Mouse (Mus musculus): ENCODE measurements around the gene Slc4a10. TPM values are rescaled to one million over a fixed set of nuclear protein-coding genes. Genes with fewer than 3 reads are reported as not detected.

Slc4a10 gene
- polyA plus RNA-seq, 2 experiments = not detected

DNA sequence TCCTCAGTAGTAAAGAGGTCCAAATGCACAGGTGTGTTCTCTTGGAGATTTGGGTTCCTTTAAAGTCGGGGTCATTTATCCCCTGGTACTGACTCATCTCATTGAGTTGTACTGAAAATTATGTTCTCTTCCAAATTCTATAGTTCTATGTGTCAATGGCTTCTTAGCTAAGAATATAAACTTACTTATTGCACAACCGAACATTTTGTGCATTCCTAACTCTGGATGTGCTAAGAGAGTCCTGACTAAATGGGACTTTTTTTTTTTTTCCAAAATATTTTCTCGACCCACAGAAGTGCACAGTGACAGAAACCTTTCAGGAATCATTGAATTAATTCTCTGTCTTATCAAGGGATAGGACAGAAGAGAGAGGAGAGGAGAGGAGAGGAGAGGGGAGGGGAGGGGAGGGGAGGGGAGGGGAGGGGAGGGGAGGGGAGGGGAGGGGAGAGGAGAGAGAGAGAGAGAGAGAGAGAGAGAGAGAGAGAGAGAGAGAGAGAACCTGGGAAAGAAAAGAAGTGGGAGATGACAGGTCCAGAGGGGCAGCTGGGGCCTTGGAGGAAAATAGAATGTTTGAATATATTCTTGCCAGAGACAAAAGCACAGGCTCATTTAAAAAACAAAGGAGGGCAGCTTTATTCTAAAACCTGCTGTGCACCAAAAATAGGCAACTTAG lies 294.9 kb downstream of the Slc4a10 start:
- ATAC-seq (ENCODE audit: insufficient read depth) (no peak), DNase-seq (ENCODE audit: low read depth in 3 of 3, low spot score in 3 of 3) (no peak)
- no peak overlapping the region for H3K4me2 ChIP-seq (ENCODE audit: low read depth)
- no peaks in the 10 kb centered on the region for H3K9me3 ChIP-seq (ENCODE audit: control insufficient read depth, low read length)
- H3K27me3 ChIP-seq (ENCODE audit: control insufficient read depth, insufficient read depth, low read length) = no peaks in the 10 kb centered on the region
- no peaks in the 10 kb centered on the region for H3K4me1 ChIP-seq (replicated peaks; ENCODE audit: control insufficient read depth in 2 of 2, insufficient read depth in 2 of 2, low read length in 1 of 2)
- no peak overlapping the region for H3K9ac ChIP-seq (replicated peaks)
- TF ChIP-seq CTCF (IDR thresholded peaks at IDR 0.05; ENCODE audit: low read depth) (no peak), EP300 (IDR thresholded peaks at IDR 0.05; ENCODE audit: low read depth) (no peak)
- 44% methylated on average over 3 of the region's 3 CpGs for WGBS (ENCODE audit: insufficient replicate concordance)
- no peaks in the 10 kb centered on the region for H3K36me3 ChIP-seq (replicated peaks; ENCODE audit: control insufficient read depth, insufficient read depth, low read depth)
- no peak overlapping the region for H3K4me3 ChIP-seq (ENCODE audit: insufficient read depth in 1 of 2, low read depth in 2 of 2, low read length in 2 of 2)
- no peak overlapping the region for H3K27ac ChIP-seq

DNA sequence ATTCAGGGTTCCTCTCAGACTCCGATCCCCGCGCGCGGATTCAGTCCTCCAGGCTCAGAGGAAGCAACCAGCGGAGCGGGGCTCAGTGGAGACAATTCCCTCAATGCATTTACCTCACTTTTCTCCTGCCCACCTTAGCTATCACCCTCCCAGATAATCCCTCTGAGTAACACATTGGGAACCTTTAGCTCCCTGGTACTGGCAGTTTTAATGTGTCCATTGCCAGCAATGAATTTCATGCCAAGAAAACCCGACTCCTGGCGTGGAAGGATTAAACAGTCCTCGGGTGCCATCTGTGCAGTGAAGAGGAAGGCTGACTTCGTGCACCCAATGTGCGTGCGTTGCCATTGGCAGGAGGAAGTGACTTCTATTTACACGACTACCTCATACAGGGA lies 295.5 kb downstream of the Slc4a10 start:
- Histone ChIP-seq H3K4me3 (ENCODE audit: insufficient read depth in 1 of 2, low read depth in 2 of 2, low read length in 2 of 2) (no peak overlapping the region), H3K36me3 (replicated peaks; ENCODE audit: control insufficient read depth, insufficient read depth, low read depth) (no peaks in the 10 kb centered on the region), H3K27ac (no peak overlapping the region), H3K4me1 (replicated peaks; ENCODE audit: control insufficient read depth in 2 of 2, insufficient read depth in 2 of 2, low read length in 1 of 2) (no peaks in the 10 kb centered on the region), H3K4me2 (ENCODE audit: low read depth) (no peak overlapping the region), H3K9ac (replicated peaks) (no peak overlapping the region), H3K9me3 (ENCODE audit: control insufficient read depth, low read length) (no peaks in the 10 kb centered on the region), H3K27me3 (ENCODE audit: control insufficient read depth, insufficient read depth, low read length) (no peaks in the 10 kb centered on the region)
- ATAC-seq (ENCODE audit: insufficient read depth) (no peak), DNase-seq (ENCODE audit: low read depth in 3 of 3, low spot score in 3 of 3) (no peak)
- WGBS (ENCODE audit: insufficient replicate concordance) = 64% methylated on average over 14 of the region's 14 CpGs
- TF ChIP-seq CTCF (IDR thresholded peaks at IDR 0.05; ENCODE audit: low read depth) (no peak), EP300 (IDR thresholded peaks at IDR 0.05; ENCODE audit: low read depth) (no peak)

DNA sequence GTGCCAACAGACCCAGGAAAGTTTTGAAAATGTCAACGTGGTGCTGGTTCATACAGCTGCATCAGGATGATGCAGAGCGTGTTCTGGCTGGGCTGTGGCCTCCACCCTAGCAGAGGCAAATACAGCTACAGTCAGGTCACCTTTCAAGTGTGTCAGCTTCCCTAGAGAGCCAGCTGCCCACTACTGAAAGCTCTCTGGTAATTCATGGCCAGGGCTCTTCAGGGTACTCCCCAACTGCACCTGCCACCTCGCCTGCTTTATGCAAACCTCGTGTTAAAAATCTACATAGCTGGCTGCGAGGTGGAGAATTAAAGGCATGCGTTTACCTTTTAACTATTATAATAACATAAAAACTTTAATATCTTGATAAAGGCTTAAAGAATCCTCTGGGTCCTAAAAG lies 298.1 kb downstream of the Slc4a10 start:
- Histone ChIP-seq H3K9me3 (ENCODE audit: control insufficient read depth, low read length) (no peaks in the 10 kb centered on the region), H3K4me1 (replicated peaks; ENCODE audit: control insufficient read depth in 2 of 2, insufficient read depth in 2 of 2, low read length in 1 of 2) (no peaks in the 10 kb centered on the region), H3K4me2 (ENCODE audit: low read depth) (no peak overlapping the region), H3K9ac (replicated peaks) (no peak overlapping the region), H3K4me3 (ENCODE audit: insufficient read depth in 1 of 2, low read depth in 2 of 2, low read length in 2 of 2) (no peak overlapping the region), H3K27ac (no peak overlapping the region), H3K36me3 (replicated peaks; ENCODE audit: control insufficient read depth, insufficient read depth, low read depth) (no peaks in the 10 kb centered on the region), H3K27me3 (ENCODE audit: control insufficient read depth, insufficient read depth, low read length) (no peaks in the 10 kb centered on the region)
- 50% methylated on average over 6 of the region's 6 CpGs for WGBS (ENCODE audit: insufficient replicate concordance)
- no peak for ATAC-seq (ENCODE audit: insufficient read depth)
- TF ChIP-seq EP300 (IDR thresholded peaks at IDR 0.05; ENCODE audit: low read depth) = no peak
- DNase-seq (ENCODE audit: low read depth in 3 of 3, low spot score in 3 of 3) = no peak

- Histone ChIP-seq H3K4me2 (ENCODE audit: low read depth) (no peak overlapping the region), H3K4me3 (ENCODE audit: insufficient read depth in 1 of 2, low read depth in 2 of 2, low read length in 2 of 2) (no peak overlapping the region), H3K36me3 (replicated peaks; ENCODE audit: control insufficient read depth, insufficient read depth, low read depth) (no peaks in the 10 kb centered on the region), H3K4me1 (replicated peaks; ENCODE audit: control insufficient read depth in 2 of 2, insufficient read depth in 2 of 2, low read length in 1 of 2) (no peaks in the 10 kb centered on the region), H3K9me3 (ENCODE audit: control insufficient read depth, low read length) (no peaks in the 10 kb centered on the region), H3K27ac (no peak overlapping the region), H3K27me3 (ENCODE audit: control insufficient read depth, insufficient read depth, low read length) (no peaks in the 10 kb centered on the region), H3K9ac (replicated peaks) (no peak overlapping the region)
- TF ChIP-seq EP300 (IDR thresholded peaks at IDR 0.05; ENCODE audit: low read depth) (no peak), CTCF (IDR thresholded peaks at IDR 0.05; ENCODE audit: low read depth) (no peak)
- 7% methylated on average over 1 of the region's 1 CpGs for WGBS (ENCODE audit: insufficient replicate concordance)
- peak in 1 of 3 experiments; percentile 1 for DNase-seq (ENCODE audit: low read depth in 3 of 3, low spot score in 3 of 3)
- ATAC-seq (ENCODE audit: insufficient read depth) = no peak
These were observed 300.5 kb downstream of the Slc4a10 start for GRCm38 (mm10) chr2:62346771-62347170.

DNA sequence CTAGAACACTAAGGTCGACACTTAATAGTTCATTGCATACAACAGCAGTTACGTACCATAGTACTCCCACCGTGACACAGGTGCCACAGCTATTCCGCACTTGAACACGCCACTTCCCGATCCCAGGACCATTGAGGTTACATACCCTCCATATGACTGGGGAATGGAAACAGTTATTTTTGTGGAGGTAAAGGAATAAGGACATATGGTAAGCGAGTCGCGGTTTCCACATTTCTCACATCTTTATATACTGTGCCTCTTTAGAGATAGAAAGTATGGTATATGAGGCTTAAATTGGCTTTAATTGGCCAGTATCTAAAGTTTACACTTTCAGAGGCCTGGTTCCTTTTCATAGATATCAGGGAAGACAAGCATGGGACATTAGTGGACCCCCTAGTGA lies 301.5 kb downstream of the Slc4a10 start:
- Histone ChIP-seq H3K27me3 (ENCODE audit: control insufficient read depth, insufficient read depth, low read length) (no peaks in the 10 kb centered on the region), H3K4me2 (ENCODE audit: low read depth) (no peak overlapping the region), H3K36me3 (replicated peaks; ENCODE audit: control insufficient read depth, insufficient read depth, low read depth) (no peaks in the 10 kb centered on the region), H3K4me3 (ENCODE audit: insufficient read depth in 1 of 2, low read depth in 2 of 2, low read length in 2 of 2) (no peak overlapping the region), H3K9ac (replicated peaks) (no peak overlapping the region), H3K27ac (no peak overlapping the region), H3K4me1 (replicated peaks; ENCODE audit: control insufficient read depth in 2 of 2, insufficient read depth in 2 of 2, low read length in 1 of 2) (no peaks in the 10 kb centered on the region), H3K9me3 (ENCODE audit: control insufficient read depth, low read length) (no peaks in the 10 kb centered on the region)
- DNase-seq (ENCODE audit: low read depth in 3 of 3, low spot score in 3 of 3) = no peak
- WGBS (ENCODE audit: insufficient replicate concordance) = 71% methylated on average over 9 of the region's 9 CpGs
- TF ChIP-seq CTCF (IDR thresholded peaks at IDR 0.05; ENCODE audit: low read depth) (no peak), EP300 (IDR thresholded peaks at IDR 0.05; ENCODE audit: low read depth) (no peak)
- ATAC-seq (ENCODE audit: insufficient read depth) = no peak
